Mouse (Mus musculus) right cerebral cortex, postnatal 10 days (tissue): ENCODE measurements around the gene Sppl2c.
"Not testable (repeated sequence)": the region's sequence is repeated elsewhere in the genome, so short reads cannot be mapped to it uniquely, and the experiment has no call there.

Experiments
- DNase-seq, 2 experiments: peaks; one replicate each; pipeline ENCODE4 v3.0.0; 2021; ENCODE audit warnings: low spot score in 2 of 2

The Sppl2c gene

DNA sequence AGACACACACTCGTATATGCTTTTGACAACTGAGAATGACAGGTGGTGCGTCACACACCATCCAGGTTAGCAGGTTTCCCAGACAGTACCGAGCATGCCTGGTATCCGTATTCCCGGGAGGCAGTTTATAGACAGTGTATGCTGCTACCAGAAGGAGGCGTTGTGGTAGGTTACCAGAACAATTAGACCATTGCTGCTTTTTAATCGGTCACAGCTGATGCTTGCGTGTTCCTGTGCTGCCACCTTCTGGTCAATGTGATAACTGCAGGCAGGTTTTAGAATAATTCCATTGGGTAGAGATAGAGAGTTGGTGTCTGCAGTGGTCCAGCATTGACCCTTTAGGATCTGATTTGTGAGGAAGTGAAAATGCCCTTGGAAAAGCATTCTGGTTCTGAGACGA lies 9.7 kb downstream of the Sppl2c start:
- DNase-seq = peak; percentile 90 to 93

DNA sequence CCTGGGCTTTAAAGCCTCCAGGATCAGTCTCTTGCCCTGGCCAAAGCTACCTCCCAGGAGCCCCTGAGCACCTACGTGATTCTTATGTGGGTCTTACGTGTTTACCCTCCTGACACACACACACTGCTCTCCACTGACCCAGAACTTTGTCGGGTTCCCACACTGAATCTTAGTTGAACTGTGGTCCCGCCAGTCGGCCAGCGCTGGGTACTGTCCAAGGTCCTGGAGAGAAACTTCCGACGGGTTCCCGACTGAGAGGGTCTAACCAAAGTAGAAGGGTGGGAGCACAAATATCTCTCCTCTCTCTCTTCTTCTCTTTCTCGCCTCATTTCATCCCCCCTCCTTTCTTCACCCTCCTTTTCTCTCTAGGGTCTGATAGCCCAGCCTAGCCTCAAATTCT lies 11.7 kb downstream of the Sppl2c start:
- no peak for DNase-seq

DNA sequence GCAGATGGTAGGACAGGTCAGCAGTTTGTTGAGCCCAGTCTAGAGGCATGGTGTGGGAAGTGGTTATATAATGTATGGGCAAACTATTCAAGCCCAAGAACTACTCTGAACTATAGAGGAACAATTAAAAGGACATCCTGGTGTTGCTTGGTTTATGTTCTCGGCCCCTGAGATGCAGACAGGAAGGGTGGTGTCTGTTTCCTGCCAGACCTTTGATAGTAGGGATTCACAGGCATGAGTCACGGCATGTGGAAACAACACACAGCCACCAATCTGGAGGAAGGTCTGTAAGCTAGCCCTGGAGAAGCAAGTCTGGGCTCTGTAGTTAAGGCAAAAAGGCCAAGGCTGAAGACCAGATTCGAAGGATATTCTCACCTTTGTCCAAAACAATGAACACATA lies 17.1 kb downstream of the Sppl2c start:
- DNase-seq = no peak

DNA sequence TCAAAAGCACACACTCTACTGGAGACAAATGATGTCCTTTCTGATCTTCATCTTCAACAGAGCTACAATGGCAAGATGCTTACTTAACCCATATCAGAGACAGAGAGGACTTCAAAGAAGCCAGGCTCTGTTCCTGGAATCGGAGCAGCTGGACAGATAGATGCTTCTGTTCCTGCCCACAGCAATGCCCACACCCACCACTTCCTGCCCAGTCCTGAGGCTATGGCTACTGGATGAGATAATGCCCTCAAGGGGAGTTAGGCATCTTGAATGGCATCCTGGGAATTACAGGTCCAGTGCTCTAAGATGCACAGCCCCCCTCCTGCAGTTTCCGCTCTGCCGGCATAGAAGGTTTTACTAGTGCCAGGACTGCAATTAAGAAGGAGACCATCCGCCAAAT lies 20.4 kb downstream of the Sppl2c start:
- no peak for DNase-seq

DNA sequence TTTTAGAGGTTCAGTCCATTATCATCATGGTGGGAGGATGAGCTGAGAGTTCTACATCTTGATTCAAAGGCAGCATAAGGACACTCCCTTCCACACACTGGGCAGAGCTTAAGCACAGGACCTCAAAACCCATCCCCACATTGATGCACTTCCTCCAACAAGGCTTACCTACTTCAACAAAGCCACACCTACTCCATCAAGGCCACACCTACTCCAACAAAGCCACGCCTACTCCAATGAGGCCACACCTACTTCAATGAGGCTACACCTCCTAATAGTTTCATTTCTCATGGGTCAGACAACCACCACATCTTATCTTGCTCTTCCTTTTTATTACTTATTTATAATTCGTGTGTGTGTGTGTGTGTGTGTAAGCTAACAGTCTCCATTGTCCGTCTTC lies 22.9 kb downstream of the Sppl2c start:
- DNase-seq = no peak

DNA sequence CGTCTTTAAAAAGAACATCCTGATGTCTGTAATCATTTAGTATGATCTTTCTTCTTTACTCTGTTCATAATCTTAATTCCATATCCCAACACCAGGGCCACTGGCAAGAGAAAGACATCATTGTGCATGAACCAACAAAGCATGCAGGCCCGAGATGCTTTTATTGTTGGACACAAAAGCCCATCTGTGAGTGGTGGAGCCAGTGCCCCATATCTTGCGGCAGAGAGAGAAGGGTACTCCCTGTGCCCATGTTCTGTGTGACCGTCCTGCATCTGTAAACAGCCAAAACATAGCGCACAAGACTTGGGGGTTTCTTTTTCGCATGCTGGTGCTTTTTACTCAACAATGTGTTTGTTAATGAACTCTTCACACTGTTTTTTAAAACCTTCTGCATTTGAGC lies 25.1 kb downstream of the Sppl2c start:
- no peak for DNase-seq

DNA sequence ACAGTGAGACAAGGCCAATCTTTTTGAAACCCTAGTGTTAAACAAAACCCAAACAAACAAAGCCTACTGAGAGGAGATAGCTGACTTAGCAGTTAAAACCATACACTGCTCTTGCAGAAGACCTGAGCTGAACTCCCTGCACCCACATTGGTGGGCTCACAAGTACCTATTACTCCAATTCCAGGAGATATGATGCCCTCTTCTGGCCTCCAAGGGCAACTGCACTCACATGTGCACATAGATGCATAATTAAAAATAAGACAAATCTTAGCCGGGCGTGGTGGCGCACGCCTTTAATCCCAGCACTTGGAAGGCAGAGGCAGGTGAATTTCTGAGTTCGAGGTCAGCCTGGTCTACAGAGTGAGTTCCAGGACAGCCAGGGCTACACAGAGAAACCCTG lies 28.0 kb downstream of the Sppl2c start:
- DNase-seq = not testable (repeated sequence)

DNA sequence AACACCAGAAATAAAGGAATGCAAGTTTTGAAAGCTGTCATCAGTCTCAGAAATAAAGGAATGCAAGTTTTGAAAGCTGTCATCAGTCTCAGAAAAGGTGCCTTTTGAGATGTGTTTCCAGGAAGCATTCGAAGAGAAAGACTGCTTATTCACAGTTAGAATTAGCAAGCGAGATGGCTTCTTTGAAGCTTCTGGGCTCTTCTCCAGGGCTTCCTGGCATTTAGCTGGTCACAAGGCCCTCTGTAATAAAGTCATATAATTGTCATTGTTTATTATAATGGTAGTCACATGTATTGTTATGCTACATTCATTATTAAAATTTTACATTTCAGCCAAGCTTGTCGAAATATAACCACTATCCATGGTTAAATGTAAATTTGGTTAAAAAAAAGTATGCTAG lies 31.9 kb downstream of the Sppl2c start:
- DNase-seq = no peak

DNA sequence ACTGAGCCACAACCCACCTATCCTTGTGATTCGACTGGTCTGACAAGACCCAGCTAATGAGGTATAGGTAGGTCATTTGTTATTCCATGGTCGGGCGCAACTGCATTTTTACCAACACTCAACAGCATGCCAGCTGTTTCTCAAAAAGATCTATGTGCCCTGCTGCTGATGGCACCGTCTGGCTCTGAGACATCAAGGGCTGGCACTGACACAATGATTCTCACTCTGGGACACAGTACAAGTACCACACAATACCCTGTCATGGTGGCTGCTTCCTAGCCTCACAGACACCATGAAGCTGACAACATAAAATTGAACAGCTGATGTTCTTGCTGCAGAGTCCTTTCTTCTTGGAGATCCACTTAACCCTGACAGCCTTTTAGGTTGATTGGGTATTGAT lies 34.2 kb downstream of the Sppl2c start:
- DNase-seq = no peak

DNA sequence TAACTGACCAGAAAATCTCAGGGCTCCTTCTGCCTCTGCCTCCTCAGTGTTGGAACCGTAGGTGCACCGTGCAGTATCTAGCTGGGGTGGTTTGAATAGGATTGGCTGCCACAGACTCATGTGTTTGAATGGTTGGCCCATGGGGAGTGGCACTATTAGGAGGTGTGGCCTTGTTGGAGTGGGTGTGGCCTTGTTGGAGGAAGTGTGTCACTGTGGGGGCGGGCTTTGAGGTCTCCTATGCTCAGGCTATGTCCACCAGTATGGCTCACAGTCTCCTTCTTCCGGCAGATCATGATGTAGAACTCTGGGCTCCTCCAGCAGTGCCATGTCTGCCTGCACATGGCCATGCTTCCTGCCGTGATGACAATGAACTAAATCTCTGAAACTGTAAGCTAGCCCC lies 35.6 kb downstream of the Sppl2c start:
- no peak for DNase-seq

DNA sequence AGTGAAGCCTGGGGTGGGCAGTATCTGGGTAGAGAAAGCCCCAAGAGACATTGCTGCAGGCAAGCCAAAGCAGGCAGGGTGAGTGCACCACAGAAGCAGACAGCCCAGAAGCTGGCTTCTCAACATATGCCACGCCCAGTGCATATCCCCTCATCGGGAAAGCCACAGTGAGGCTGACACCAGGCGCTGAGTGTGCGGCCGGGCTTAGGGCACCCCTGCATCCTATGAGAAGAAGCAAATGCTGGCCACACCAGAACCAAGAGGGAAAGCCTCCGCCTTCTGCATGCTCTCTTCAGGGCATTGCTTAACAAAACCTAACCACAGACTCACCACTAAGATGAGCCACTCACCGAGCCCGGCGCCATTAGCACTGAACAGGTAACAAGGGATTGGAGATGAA lies 37.2 kb downstream of the Sppl2c start:
- no peak for DNase-seq

DNA sequence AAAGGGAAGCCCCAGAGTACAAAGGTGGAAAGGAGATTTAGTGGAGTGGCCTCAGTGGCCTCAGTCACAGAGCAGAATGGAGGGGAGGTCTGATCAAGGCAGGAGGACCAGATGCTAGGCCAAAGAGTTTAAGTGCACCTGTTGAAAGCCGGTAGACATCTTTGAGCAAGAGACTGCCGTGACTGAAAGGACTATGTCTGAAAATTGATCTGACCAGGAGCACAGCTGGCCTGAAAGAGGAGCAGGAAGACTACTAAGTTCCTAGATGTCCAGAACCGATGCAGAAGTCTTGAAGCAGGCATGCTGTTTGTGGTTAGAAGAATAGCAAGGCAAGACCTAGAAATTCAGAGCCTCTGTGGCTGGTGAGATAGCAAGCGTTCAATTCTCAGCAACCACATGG lies 43.3 kb downstream of the Sppl2c start:
- DNase-seq = no peak

DNA sequence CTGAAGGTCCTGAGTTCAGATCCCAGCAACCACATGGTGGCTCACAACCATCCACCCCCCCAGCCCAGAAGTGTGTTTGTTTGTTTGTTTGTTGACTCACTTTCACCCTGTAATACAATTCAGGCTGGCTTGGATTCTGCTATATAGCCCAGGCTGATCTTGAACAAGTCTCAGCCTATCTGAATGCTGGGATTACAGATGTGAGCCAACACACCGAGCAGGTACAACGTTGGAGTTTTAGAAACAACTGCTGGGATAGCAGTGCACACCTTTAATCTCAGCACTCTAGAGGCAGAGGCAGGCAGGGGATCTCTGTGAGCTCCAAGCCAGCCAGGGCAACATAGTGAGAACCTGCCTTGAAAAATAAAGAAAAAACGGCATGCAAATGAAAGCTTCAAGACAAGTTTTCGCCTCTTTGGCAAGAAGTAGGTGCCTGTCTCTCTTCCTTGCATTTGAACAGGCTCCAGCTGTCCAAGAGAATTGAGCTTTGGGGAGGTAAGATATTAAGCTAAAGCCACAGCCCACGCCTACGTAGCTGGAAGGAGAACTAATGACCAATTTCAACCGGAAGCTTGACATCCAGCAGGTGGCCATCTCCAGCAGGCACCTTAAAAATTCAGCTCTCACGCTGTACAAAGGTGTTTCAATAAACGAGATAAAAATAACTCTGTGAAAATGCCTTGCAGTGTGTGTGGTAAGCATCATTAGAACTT lies 44.1 kb downstream of the Sppl2c start:
- DNase-seq = no peak

DNA sequence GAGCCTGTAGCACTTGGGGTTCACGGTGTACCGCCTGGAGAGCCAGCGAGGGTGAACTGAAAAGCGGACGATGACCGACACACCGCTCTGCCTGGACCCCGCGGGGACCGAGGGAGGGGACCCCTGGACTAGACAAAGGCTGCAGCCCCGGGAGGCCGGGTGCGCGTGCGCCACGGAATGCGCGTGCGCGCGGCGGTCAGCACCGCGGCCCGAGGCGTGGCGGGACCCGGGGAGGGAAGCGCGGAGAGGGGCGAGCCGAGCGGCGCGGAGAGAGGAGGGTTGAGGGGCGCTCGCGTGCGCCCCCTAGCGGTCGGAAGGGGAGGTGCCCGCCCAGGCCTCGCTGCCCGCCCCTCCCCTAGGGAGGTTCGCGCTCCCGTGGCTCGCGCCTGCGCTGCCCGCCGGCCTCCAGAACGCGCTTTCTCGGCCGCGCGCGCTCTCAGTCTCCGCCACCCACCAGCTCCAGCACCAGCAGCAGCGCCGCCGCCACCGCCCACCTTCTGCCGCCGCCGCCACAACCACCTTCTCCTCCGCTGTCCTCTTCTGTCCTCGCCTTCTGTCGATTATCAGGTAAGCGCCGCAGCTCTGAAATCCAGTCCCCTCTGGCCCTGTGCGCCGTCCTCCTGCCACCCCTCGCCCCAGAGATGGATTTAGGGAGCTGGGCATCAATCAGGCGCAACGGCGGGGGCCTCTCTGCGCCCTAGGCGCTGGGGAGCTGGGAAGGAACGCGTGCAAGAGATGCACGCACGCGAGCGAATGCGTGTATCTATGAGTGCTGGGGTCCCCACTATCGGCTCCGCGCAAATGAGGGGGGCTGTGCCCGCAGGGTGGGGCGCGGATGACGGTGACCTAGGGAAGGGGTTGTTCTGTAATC lies 45.1 kb downstream of the Sppl2c start, which contains the start of gene Mapt:
Gene Mapt, plus strand, starts transcription at position 350 of the 871 bp plus-strand sequence.
- DNase-seq = peak; percentile 94

DNA sequence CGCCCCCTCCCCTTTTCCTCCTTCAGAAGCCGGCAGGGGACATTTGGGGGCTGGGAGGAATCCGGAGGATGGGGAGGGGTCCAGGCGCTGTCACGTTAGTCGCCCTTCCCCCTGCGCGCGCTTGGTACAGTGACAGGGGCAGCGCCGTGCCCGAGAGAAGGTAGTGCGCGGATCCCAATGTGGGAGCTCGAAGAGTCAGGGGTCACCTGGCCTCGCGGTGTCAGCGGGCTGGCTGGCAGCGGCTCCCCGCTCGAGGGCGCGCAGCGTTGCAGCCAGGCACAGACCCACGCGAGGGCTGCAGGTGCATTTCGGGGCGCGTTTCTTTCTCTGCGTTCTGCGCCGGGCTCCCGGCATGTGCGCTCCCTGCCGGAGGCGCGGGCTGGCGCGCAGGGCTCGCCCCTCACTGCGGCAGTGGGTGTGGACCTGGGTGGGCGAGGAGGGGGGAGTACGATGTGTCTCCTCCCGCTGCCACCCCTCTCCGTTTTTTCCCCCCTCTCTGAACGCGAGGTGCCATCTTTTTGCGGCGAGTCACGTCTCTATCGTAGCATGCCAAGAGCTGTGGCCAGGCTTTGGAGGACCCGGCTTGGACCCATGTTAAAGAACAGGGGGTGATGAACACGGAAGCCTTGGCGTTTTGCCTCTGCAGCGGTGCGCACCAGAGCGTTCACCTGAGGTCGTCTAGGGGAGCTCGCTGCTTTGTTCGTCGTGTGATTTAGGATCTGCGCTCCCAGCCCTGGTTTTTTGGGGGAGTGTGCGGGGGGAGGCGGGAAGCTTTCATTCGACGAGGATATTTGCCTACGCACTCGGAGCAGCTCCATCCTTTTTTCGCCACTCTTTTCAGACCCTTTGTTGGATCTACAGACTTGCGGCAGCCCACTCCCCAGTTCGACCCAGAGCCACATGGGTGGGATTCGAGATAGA lies 46.3 kb downstream of the Sppl2c start:
- DNase-seq = peak; percentile 89 to 92

DNA sequence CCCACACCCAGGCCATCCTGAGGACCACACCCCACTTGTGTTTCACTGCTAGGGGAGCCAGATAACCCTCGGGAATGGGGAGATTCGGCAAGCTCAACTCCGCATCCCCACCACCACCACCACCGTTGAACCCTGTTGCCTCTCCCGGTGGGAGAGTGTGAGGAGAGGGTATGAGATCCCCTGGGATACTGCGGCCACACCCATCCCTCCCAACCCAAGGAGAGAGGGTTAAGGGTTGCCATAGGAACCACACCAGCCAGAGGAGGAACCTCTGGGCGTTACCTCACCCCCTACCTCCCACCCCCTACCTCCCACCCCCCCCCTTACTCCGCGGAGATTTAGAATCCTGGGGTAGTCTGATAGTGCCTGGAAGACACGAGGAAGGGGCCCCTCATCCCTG lies 47.0 kb downstream of the Sppl2c start:
- no peak for DNase-seq

DNA sequence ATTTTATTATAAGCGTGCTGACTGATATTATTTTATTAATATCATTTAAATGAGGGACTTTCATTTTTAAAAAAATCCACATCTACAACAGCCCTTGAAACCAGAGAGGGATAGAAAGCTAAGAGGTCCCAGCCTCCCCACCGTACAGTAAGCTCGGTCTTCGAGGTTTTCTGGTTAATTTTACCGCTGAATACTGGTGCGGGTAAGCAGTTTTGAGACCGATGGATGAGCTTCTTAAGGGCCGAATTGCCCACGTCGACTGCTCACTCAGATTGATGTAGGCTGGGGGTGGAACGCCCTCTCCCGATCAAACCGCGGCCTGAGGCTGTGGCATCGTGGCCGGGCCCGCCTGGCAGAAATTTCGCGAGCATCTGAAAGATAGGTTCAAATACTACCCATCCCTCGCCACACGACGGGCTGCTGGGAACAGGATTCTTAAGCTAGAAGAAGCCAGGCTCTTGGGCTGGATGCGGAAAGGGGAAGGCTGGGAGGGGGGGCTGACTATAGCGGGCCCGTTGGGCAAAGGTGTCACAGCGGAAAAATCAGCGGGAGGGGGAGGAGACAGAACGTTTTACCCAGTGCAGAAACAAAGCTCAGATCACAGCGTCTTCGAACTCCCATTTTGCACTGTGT lies 47.6 kb downstream of the Sppl2c start:
- peak in 1 of 2 experiments; percentile 45 for DNase-seq

DNA sequence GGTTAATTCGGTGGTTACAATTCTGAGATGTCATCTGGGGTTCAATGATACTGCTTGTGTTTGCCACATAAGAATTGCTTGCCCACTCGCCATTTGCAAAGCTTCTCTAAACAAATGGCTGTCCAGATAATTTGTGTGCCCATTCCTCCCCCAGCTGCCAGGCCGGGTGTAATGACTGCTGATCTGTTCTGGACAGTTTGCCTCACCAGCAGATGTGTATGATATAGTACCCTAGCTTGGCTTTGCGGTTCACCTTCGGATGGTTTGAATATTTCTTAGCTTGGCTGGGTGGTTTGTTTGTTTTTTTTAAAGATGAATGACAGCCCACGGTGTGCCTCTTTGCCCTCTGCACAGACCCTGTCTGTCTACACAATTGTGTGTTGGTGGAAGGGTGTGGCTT lies 48.6 kb downstream of the Sppl2c start:
- DNase-seq = no peak

DNA sequence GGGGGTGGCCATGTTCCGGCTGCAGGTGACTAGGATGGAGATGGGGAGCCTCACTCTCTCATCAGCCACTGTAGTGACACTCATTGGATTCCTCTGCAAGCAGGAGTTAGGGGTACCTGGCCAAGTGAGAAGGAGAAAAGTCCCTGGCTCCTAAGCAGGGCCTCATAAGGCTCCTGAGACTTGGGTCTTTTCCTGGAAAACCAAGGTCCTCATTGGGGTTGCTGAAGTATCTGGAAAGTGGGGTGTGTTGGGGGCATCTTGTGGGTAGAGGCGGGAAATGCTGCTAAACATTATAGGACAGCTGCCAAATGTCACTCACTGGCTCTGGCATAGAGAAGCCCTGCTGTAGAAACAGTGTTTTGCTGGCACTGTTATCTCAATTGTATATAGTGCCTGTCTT lies 49.8 kb downstream of the Sppl2c start:
- no peak for DNase-seq

DNA sequence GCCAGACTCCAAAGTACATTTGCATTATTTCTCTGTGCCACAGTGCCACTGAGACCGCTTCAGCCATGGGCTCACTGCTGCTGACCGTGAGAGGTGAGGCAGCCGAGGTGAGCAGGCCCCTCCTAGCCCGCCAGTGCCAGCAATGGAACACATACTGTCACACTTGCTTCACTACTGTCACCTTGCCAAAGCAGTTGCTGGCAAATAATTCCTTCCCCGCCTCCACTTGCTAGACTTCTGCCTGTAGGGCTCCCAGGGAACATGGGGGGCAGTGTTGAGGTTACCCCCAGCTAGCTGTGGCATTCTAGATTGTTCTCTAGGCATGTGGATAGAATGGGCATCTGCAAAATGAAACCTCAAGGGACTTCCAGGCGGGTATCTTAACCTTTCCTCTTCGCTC lies 51.1 kb downstream of the Sppl2c start:
- DNase-seq = peak; percentile 69 to 76

DNA sequence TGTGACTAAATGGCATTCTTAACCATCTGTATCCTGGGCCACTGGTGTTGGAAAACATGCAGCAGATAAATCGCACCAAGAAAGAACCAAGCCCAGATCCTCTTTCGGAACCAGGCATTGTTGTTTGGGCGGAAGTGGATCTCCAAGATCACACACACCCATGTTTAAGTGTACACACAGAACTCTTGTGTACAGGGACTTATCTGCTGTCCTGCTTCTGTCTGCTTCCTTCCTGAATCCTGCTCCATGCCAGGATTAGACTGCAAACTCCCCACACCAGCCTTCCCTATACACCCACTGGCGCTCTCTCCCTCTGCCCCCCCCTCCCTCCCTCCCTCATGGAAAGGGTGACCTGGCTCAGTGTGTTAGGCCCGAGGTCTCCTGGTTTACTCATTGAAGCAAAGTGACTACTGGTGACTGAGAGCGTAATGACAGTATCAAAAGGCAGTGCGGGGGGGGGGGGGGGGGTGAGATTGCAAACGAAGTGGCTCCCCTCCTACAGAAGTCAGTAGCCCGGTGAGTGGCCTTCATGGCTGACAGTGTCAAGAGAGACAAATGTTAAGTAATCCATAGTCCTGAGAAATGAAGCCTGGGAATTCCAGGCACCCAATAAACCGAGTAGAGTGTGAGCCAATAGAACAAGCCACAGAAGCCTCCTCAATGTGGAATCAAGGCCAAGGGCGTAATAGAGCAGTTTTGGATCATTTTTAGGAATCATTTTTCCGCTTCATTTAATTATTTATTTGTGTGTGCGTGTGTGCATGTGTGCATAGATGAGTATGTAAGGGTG lies 52.0 kb downstream of the Sppl2c start:
- no peak for DNase-seq
